Mouse (Mus musculus) cerebellum, adult 2 months (tissue): ENCODE results near the gene Tmcc3. TPM values are rescaled to one million over a fixed set of nuclear protein-coding genes. Genes with fewer than 3 reads are reported as not detected.

Experiments
- DNase-seq, 2 experiments: peaks; one replicate each; pipeline ENCODE4 v3.0.0; 2021
- H3K27ac ChIP-seq: fragments of 200-500 bp; 2 replicates; pipeline ENCODE4 v1.5.1; 2012; ENCODE audit warnings: low read length, control low read depth, inconsistent platforms; ENCODE audit not compliant: insufficient read depth
- H3K27me3 ChIP-seq: fragments of 200-500 bp; 2 replicates; pipeline ENCODE4 v1.6.1; 2012; ENCODE audit warnings: inconsistent platforms, mild to moderate bottlenecking, low read length, moderate library complexity; ENCODE audit not compliant: control insufficient read depth, insufficient read depth
- H3K4me1 ChIP-seq: fragments of 200-500 bp; 2 replicates; pipeline ENCODE4 v1.6.1; 2011; ENCODE audit warnings: low read length; ENCODE audit not compliant: control insufficient read depth, insufficient read depth
- H3K4me3 ChIP-seq: fragments of 200-500 bp; replicated peaks from 2 replicates; pipeline ENCODE3; 2011; ENCODE audit warnings: mild to moderate bottlenecking, low read depth, low read length, control low read depth; ENCODE audit not compliant: insufficient read depth
- CTCF ChIP-seq: fragments of 200-500 bp; IDR thresholded peaks from 2 replicates; pipeline ENCODE4 v1.5.1; 2011; ENCODE audit warnings: low read depth, mild to moderate bottlenecking, control low read depth, low read length, moderate library complexity, borderline replicate concordance; ENCODE audit not compliant: insufficient read depth
- POLR2A ChIP-seq: fragments of 200-500 bp; IDR thresholded peaks from 2 replicates; pipeline ENCODE4 v1.6.1; 2011; ENCODE audit warnings: low read length, control low read depth, borderline replicate concordance; ENCODE audit not compliant: insufficient read depth
- WGBS: fragments of 180-500 bp; shearing (Covaris S2); methylation state at CpG from one replicate; pipeline ENCODE4 v1.1.7; 2018; 5-methylcytosine and 5-hydroxymethylcytosine counted together
- polyA plus RNA-seq: library from polyadenylated mRNA; depleted of rRNA; stranded (reverse); fragments of >200 nt; gene quantifications from 2 replicates; pipeline ENCODE4 v1.2.3, GENCODE M21; 2012

Tmcc3 gene
- polyA plus RNA-seq, 1 experiment: 40.1 TPM

GRCm38 (mm10) chr10:94446379-94447008 lies 134.7 kb downstream of the Tmcc3 start:
- Histone ChIP-seq H3K4me3 (no peak overlapping the region), H3K27ac (no peak overlapping the region), H3K27me3 (no peaks in the 10 kb centered on the region), H3K4me1 (no peaks in the 10 kb centered on the region)
- peak; percentile 22 to 63 for DNase-seq
- WGBS: 21% methylated on average over 7 of the region's 7 CpGs
- TF ChIP-seq POLR2A: no peak
- TF ChIP-seq CTCF: no peak

DNA sequence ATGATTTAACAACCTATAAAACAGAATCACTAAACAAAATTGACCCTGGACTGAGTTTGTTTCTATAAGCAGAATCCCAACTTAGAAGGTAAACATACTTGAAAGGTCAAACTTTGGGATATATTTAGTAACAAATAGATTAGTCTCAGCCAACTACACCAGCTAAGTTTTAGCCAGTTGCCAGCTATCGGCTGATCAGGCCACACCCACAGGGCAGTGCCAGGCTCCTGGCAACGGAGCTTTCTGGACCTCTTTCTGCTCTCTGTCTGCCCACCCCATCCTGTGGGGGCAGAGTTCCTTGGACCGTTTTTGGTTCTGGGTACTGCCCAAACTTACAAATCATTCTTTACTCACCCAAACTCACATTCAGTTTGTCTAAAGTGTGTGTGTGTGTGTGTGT lies 137.9 kb downstream of the Tmcc3 start:
- no peak for DNase-seq
- WGBS: 15% methylated on average over 3 of the region's 3 CpGs
- H3K27me3 ChIP-seq: no peaks in the 10 kb centered on the region
- H3K4me1 ChIP-seq: no peaks in the 10 kb centered on the region
- no peak overlapping the region for H3K27ac ChIP-seq
- TF ChIP-seq POLR2A (no peak), CTCF (no peak)
- no peak overlapping the region for H3K4me3 ChIP-seq

- Histone ChIP-seq H3K27me3 (no peaks in the 10 kb centered on the region), H3K4me3 (no peak overlapping the region), H3K4me1 (no peaks in the 10 kb centered on the region), H3K27ac (no peak overlapping the region)
- TF ChIP-seq POLR2A (no peak), CTCF (no peak)
- no peak for DNase-seq
- WGBS: 76% methylated on average over 8 of the region's 8 CpGs
Observed at GRCm38 (mm10) chr10:94450781-94451180, 139.0 kb downstream of the Tmcc3 start.

DNA sequence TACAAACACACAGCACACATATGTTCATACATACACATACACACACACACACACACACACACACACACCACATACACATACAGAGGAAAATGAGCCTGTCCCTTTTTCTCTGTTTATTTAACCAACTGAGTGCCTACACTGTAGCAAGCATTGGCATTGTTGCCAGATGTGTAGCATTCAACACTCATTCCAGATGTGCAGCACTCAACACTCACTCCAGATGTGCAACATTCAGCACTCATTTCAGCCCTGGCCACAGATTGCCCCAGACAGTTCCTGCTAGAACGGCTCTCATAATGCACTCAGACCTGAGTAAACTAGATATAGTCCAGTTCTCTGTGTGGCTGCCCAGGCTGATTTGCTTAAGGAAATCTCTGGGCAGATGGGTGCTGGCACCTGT lies 145.7 kb downstream of the Tmcc3 start:
- no peak for DNase-seq
- no peak overlapping the region for H3K4me3 ChIP-seq

GRCm38 (mm10) chr10:94458690-94459089 lies 146.9 kb downstream of the Tmcc3 start:
- no peak for DNase-seq
- TF ChIP-seq POLR2A (no peak), CTCF (no peak)
- Histone ChIP-seq H3K4me1 (no peaks in the 10 kb centered on the region), H3K27ac (no peak overlapping the region), H3K4me3 (no peak overlapping the region), H3K27me3 (no peaks in the 10 kb centered on the region)
- 25% methylated on average over 6 of the region's 6 CpGs for WGBS

More for the DNA sequence above, 145.7 kb downstream of the Tmcc3 start:
- Histone ChIP-seq H3K4me1 (no peaks in the 10 kb centered on the region), H3K27ac (no peak overlapping the region), H3K27me3 (no peaks in the 10 kb centered on the region)
- no peak for TF ChIP-seq CTCF
- no peak for TF ChIP-seq POLR2A
- 84% methylated on average over 1 of the region's 1 CpGs for WGBS

DNA sequence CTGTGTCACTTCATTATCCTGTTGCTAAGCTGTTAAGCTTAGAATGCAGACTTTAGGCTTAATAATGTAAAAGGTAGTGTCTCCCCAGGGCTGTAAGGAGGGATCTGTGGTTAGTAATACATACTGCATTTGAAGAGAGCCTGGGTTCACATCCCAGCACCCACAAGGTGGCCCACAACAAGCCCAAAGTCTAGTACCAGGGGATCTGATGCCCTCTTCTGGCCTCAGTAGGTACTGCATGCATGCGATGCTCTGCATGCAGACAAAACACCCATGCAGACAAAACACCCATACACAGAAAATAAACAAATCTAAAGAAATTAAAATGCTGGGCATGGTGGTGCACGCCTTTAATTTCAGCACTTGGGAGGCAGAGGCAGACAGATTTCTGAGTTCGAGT lies 149.6 kb downstream of the Tmcc3 start:
- H3K4me3 ChIP-seq: no peak overlapping the region
- H3K27ac ChIP-seq: no peak overlapping the region
- WGBS: 93% methylated on average over 3 of the region's 3 CpGs
- no peak for DNase-seq
- no peaks in the 10 kb centered on the region for H3K27me3 ChIP-seq
- TF ChIP-seq POLR2A (no peak), CTCF (peak; percentile 31; the same call in 1 of the 2 replicates)
- no peaks in the 10 kb centered on the region; the same call in 1 of the 2 replicates for H3K4me1 ChIP-seq

- TF ChIP-seq CTCF (no peak), POLR2A (no peak)
- Histone ChIP-seq H3K27ac (no peak overlapping the region), H3K27me3 (no peaks in the 10 kb centered on the region), H3K4me1 (no peaks in the 10 kb centered on the region; the same call in 1 of the 2 replicates), H3K4me3 (no peak overlapping the region)
- DNase-seq: no peak
- 78% methylated on average over 8 of the region's 8 CpGs for WGBS
Observed at GRCm38 (mm10) chr10:94461871-94462270, 150.1 kb downstream of the Tmcc3 start.

GRCm38 (mm10) chr10:94462386-94463064 lies 150.8 kb downstream of the Tmcc3 start:
- Histone ChIP-seq H3K4me3 (no peak overlapping the region), H3K4me1 (no peaks in the 10 kb centered on the region; the same call in 1 of the 2 replicates), H3K27me3 (no peaks in the 10 kb centered on the region), H3K27ac (no peak overlapping the region)
- DNase-seq: no peak
- no peak for TF ChIP-seq POLR2A
- TF ChIP-seq CTCF: no peak
- 41% methylated on average over 15 of the region's 15 CpGs for WGBS
